Mouse (Mus musculus): ENCODE measurements at regions not wholly inside any gene's neighbourhood (a gene's known extent, or its start where the extent isn't known, plus 50 kb on each side); places are given as distances from the start of the nearest gene placed in this dataset.

DNA sequence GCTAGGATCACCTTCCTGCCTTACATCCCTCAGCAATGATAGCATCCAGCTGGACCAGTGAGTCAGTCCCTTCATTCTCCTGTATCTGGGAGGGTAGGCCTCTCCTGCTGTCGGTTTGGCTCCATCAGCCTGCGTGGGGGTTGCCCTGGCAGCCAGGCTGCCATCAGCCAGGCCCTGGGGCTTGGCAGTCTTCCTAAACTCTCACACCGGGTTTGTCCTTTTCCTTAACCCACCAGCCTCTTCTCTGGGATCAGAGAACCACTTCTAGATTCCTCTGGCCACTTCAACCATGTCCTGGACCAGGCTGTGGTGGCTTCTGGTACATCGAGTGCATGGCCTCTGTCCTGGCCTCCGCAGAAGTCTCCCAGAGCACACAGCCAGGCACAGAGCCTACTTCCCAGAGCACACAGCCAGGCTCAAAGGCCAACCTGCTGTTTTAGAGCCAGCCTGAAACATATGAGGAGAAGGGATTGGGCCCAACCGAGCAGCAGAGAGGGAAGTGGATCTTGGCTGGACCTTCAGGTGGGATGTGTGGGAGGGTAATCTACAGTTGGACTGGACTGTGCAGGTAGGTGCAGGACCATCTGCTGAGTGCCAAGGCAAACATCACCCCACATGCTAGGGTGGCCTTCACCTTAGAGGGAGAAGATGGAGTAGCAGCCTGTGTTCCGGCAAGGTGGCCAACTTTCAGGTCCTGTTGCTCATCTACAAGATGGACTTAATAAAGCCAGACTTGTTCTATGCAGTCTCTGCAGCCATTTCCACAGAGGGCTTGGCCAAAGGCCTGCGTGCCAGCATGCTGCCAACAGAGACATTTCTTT, 87.8 kb upstream of the Tle3 start:
- Histone ChIP-seq H3K9ac (no peak overlapping the region), H3K4me1 (peaks cover 23% of the 10 kb centered on the region; the same call in 1 of the 2 replicates), H3K27me3 (peaks cover 13% of the 10 kb centered on the region; the same call in 1 of the 2 replicates), H3K4me2 (no peak overlapping the region), H3K36me3 (no peaks in the 10 kb centered on the region), H3K27ac (no peak overlapping the region), H3K9me3 (no peaks in the 10 kb centered on the region), H3K4me3 (no peak overlapping the region)
- ATAC-seq (ENCODE audit: insufficient number of reproducible peaks, low FRiP score, low TSS enrichment, low read depth), result no peak
- 74% methylated on average over 8 of the region's 8 CpGs for WGBS

DNA sequence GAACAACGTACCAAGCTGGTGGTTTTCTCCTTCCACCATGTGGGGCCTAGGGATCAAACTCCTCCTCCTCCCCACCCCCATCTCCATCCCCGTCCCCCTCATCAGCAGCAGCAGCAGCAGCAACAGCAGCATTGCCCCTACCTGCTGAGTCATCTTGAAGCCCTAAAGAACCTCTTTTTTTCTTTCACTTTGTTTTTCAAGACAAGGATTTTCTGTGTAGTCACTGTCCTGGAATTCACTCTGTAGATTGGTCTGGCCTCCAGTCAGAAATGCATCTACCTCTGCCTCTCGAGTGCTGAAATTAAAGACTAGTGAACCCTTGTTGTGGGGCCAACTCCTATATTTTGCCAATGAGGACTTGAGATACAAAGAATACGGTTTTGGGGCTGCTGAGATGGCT, 85.6 kb upstream of the Tle3 start:
- H3K4me3 ChIP-seq, result no peak overlapping the region
- H3K36me3 ChIP-seq, result no peaks in the 10 kb centered on the region
- peaks cover 14% of the 10 kb centered on the region; the same call in 1 of the 2 replicates for H3K4me1 ChIP-seq
- no peak for ATAC-seq (ENCODE audit: insufficient number of reproducible peaks, low FRiP score, low TSS enrichment, low read depth)
- no peak overlapping the region for H3K27ac ChIP-seq
- no peaks in the 10 kb centered on the region for H3K27me3 ChIP-seq
- no peaks in the 10 kb centered on the region for H3K9me3 ChIP-seq
- 76% methylated on average over 4 of the region's 4 CpGs for WGBS
- no peak overlapping the region for H3K4me2 ChIP-seq
- H3K9ac ChIP-seq, result no peak overlapping the region

GRCm38 (mm10) chr9:61289117-61289516, 83.0 kb upstream of the Tle3 start:
- Histone ChIP-seq H3K4me1 (peaks cover 10% of the 10 kb centered on the region), H3K27ac (no peak overlapping the region), H3K4me3 (no peak overlapping the region), H3K9ac (no peak overlapping the region), H3K9me3 (no peaks in the 10 kb centered on the region), H3K4me2 (no peak overlapping the region), H3K36me3 (no peaks in the 10 kb centered on the region), H3K27me3 (no peaks in the 10 kb centered on the region)
- WGBS, result 59% methylated on average over 12 of the region's 12 CpGs
- no peak for ATAC-seq (ENCODE audit: insufficient number of reproducible peaks, low FRiP score, low TSS enrichment, low read depth)

DNA sequence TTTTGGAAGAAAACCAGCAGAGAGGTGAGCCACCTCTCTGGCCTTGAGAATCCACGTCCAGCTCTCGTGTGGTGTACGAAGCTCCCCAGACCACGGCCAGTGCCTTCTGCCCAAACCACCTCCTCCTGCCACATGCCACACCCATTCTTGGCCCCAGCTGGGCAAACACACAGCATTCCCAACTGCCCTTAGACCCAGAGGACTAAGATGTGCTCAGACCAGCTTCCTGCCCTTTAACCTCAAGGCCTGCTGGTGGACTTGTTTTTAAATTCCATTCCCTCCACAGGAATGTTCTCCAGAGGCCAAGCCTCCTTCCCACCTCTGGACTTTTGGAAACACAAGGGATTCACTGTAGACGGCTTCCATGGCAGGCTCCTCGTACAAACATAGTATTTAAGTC, 82.5 kb upstream of the Tle3 start:
- WGBS, result 61% methylated on average over 6 of the region's 6 CpGs
- H3K36me3 ChIP-seq, result no peaks in the 10 kb centered on the region
- peaks cover 10% of the 10 kb centered on the region; the same call in 1 of the 2 replicates for H3K4me1 ChIP-seq
- H3K9me3 ChIP-seq, result no peaks in the 10 kb centered on the region
- ATAC-seq (ENCODE audit: insufficient number of reproducible peaks, low FRiP score, low TSS enrichment, low read depth), result peak; percentile 48; the same call in 1 of the 2 replicates
- H3K4me3 ChIP-seq, result no peak overlapping the region
- no peak overlapping the region for H3K27ac ChIP-seq
- no peak overlapping the region for H3K9ac ChIP-seq
- no peak overlapping the region for H3K4me2 ChIP-seq
- no peaks in the 10 kb centered on the region for H3K27me3 ChIP-seq

DNA sequence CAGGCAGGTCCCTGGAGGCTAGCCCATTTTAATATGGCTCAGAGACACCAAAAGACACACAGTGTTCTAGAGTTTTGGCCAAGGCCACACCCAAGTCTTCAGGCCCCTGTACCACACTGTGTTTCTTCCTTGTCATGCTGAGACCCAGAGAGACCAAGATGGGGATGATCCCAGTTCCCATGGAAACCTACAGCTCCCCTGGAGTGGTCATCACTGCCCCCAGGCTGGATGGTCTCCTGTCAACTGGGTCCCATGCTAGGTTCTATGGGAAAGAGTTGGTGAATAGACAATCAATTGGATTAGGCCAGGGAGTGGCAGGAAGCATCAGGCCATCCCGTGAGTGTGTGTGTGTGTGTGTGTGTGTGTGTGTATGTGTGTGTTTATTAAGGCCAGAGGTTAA, 80.5 kb upstream of the Tle3 start:
- WGBS, result 76% methylated on average over 1 of the region's 1 CpGs
- no peak overlapping the region for H3K9ac ChIP-seq
- H3K27ac ChIP-seq, result no peak overlapping the region
- no peaks in the 10 kb centered on the region for H3K36me3 ChIP-seq
- H3K27me3 ChIP-seq, result no peaks in the 10 kb centered on the region
- no peak overlapping the region for H3K4me3 ChIP-seq
- ATAC-seq (ENCODE audit: insufficient number of reproducible peaks, low FRiP score, low TSS enrichment, low read depth), result no peak
- peaks cover 13% of the 10 kb centered on the region for H3K4me1 ChIP-seq
- no peak overlapping the region for H3K4me2 ChIP-seq
- H3K9me3 ChIP-seq, result no peaks in the 10 kb centered on the region

DNA sequence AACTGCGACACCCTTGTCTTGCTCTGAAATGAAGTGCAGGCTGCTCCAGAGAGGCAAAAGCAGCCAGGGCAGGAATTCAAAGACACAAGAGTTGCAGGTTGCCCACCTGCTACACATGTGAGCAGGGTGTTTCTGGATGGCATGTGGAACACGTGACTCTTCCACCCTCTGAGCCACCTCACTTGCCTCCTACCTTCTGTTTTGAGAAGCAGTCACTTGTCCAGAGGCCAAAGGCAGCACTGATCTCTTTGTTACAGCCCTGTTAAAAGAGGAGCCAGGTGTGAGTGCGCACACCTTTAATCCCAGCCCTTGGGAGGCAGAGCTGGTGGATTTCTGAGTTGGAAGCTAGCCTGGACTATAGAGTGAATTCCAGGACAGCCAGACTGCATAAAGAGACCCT, 79.7 kb upstream of the Tle3 start:
- H3K9me3 ChIP-seq, result no peaks in the 10 kb centered on the region
- 72% methylated on average over 3 of the region's 3 CpGs for WGBS
- H3K4me2 ChIP-seq, result no peak overlapping the region
- no peaks in the 10 kb centered on the region for H3K27me3 ChIP-seq
- peaks cover 19% of the 10 kb centered on the region for H3K4me1 ChIP-seq
- no peak for ATAC-seq (ENCODE audit: insufficient number of reproducible peaks, low FRiP score, low TSS enrichment, low read depth)
- H3K36me3 ChIP-seq, result no peaks in the 10 kb centered on the region
- no peak overlapping the region for H3K27ac ChIP-seq
- H3K4me3 ChIP-seq, result no peak overlapping the region
- no peak overlapping the region for H3K9ac ChIP-seq

DNA sequence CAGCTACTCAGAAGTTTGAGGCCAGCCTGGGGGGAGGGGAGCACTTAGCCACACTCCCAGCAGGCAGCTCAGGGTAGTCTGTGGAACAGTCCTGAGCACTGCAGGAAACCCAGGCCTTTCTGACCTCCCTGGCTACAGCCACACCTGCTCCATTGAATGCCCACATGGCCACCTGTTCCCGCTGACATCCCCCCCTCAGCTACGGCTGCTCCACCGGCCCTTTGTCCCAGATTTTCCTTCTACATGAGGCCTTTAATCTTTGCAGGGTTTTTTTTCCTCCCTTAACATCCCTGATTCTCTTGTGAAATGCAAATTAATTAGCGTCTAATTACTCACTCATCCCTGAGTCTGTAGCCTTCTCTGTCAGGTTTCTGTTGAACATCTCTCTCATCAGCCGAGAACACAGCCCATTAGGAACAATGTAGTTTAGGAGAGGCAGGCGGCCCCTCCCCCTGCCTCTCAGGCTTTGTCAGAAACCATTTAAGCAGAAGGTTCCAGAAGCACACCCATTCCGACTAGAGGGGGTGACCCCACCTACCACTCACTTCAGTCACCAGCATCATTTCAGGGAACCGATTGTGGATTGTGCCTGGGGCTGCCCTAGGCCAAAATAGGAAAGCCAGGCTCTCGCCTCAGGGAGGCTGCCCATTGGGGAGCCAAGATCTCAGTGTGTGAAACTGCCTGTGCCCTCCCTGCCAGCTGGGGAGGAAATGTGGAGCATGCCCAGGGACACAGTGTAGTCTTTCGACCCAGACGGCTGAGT, 78.8 kb upstream of the Tle3 start:
- Histone ChIP-seq H3K27me3 (no peaks in the 10 kb centered on the region), H3K4me1 (peaks cover 25% of the 10 kb centered on the region), H3K4me3 (no peak overlapping the region), H3K27ac (no peak overlapping the region), H3K9ac (no peak overlapping the region), H3K4me2 (no peak overlapping the region), H3K36me3 (no peaks in the 10 kb centered on the region), H3K9me3 (no peaks in the 10 kb centered on the region)
- 44% methylated on average over 11 of the region's 11 CpGs for WGBS
- no peak for ATAC-seq (ENCODE audit: insufficient number of reproducible peaks, low FRiP score, low TSS enrichment, low read depth)

DNA sequence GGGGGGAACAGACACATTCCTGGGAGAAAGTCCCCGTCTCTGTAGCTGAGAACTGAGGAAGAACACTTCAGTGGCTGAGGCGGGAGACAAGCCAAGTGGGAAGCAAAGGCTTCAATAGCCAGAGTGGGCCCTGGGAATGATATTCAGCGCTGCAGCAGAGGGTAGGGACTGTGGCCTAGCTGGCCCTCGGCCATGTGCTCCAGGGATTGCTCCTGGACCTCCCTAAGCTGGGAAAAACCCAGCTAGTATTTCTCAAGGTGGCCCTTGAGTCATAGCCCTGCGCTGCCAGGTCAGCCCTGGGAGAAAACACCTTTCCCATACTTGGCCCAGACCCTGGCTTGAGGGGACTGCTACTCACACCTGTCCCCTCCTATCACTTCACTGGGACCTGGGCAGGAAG, 77.2 kb upstream of the Tle3 start:
- 73% methylated on average over 5 of the region's 5 CpGs for WGBS
- Histone ChIP-seq H3K9me3 (no peaks in the 10 kb centered on the region), H3K4me3 (no peak overlapping the region), H3K27me3 (no peaks in the 10 kb centered on the region), H3K4me1 (peaks cover 30% of the 10 kb centered on the region), H3K27ac (no peak overlapping the region), H3K36me3 (no peaks in the 10 kb centered on the region), H3K9ac (no peak overlapping the region), H3K4me2 (no peak overlapping the region)
- ATAC-seq (ENCODE audit: insufficient number of reproducible peaks, low FRiP score, low TSS enrichment, low read depth), result no peak

DNA sequence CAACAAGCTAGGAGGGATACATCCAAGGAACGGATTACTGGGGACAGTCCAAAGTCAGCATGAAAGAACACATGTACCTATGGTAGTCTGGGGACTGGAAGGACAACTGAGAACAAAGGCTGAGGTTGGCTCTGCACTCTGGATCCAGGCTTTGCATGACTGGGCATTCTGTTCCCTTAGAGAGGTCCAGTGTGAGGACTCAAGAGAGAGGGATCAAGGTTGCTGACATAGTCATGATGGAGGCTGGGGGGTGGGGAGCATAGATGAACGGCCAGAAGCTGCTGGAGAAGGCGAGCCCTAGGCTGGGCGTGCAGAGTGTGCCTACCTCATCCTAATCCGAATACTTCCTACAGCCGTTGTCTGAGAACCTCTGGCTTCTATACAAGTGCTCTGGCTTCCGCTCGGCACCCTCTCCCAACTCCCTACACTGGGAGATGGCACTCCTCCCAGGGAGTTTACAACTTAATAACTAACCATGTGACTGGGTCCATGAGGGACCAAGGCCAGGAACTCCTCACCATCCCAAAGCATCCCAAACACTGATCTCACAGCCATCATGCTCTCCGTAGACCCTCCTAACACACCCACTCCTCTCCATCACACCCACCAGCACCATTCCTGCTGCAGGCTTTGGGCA, 75.7 kb upstream of the Tle3 start:
- WGBS, result 81% methylated on average over 9 of the region's 9 CpGs
- Histone ChIP-seq H3K36me3 (no peaks in the 10 kb centered on the region), H3K4me3 (no peak overlapping the region), H3K27me3 (no peaks in the 10 kb centered on the region), H3K4me2 (no peak overlapping the region), H3K9me3 (no peaks in the 10 kb centered on the region), H3K27ac (no peak overlapping the region), H3K9ac (no peak overlapping the region), H3K4me1 (peaks cover 28% of the 10 kb centered on the region)
- ATAC-seq (ENCODE audit: insufficient number of reproducible peaks, low FRiP score, low TSS enrichment, low read depth), result no peak

- Histone ChIP-seq H3K4me2 (no peak overlapping the region), H3K36me3 (no peaks in the 10 kb centered on the region), H3K9ac (no peak overlapping the region), H3K27me3 (no peaks in the 10 kb centered on the region), H3K4me3 (no peak overlapping the region), H3K9me3 (no peaks in the 10 kb centered on the region), H3K27ac (no peak overlapping the region), H3K4me1 (peaks cover 28% of the 10 kb centered on the region)
- WGBS, result 22% methylated on average over 4 of the region's 4 CpGs
- no peak for ATAC-seq (ENCODE audit: insufficient number of reproducible peaks, low FRiP score, low TSS enrichment, low read depth)
Observed at GRCm38 (mm10) chr9:61297385-61297784, 74.8 kb upstream of the Tle3 start.

GRCm38 (mm10) chr9:61299873-61300560, 72.1 kb upstream of the Tle3 start:
- Histone ChIP-seq H3K27ac (no peak overlapping the region), H3K27me3 (no peaks in the 10 kb centered on the region), H3K4me2 (no peak overlapping the region), H3K9ac (no peak overlapping the region), H3K4me1 (peaks cover 20% of the 10 kb centered on the region), H3K4me3 (no peak overlapping the region), H3K36me3 (no peaks in the 10 kb centered on the region), H3K9me3 (no peaks in the 10 kb centered on the region)
- 57% methylated on average over 8 of the region's 8 CpGs for WGBS
- no peak for ATAC-seq (ENCODE audit: insufficient number of reproducible peaks, low FRiP score, low TSS enrichment, low read depth)
